Mouse (Mus musculus) neural tube, embryonic 10.5 days (tissue): Measurements from ENCODE around the gene Trpv2.

Experiments used
- DNase-seq: peaks from one replicate; pipeline ENCODE4 v3.0.0-alpha.2; 2017; ENCODE audit warnings: low spot score; ENCODE audit errors: extremely low spot score

Trpv2 gene

GRCm38 (mm10) chr11:62558152-62558551 is 16.1 kb upstream of the Trpv2 start:
- no peak for DNase-seq

- DNase-seq = no peak
Observed at GRCm38 (mm10) chr11:62558961-62559646, 15.2 kb upstream of the Trpv2 start.

GRCm38 (mm10) chr11:62560463-62561016 is 13.7 kb upstream of the Trpv2 start:
- peak; percentile 35 for DNase-seq

DNA sequence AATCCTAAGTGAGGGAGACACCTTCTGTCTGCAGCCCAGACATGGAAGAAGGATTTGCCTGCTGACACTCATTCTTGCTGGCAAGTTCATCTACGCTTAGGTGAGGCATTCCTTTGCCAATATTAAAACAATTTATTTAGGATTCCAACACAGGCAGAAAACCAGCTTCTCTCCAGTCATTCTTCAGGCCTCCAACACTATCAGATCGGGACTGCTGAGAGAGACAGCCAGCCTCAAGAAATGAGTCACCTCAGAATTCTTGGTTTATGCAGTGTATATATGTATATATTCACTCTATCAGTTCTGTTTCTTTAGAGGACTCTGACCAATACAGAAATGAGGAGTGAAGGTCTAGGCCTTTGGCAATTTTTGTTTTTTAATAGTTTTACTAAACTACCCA is 10.7 kb upstream of the Trpv2 start:
- DNase-seq = no peak

- DNase-seq = no peak
Observed at GRCm38 (mm10) chr11:62565747-62566146, 8.5 kb upstream of the Trpv2 start.

DNA sequence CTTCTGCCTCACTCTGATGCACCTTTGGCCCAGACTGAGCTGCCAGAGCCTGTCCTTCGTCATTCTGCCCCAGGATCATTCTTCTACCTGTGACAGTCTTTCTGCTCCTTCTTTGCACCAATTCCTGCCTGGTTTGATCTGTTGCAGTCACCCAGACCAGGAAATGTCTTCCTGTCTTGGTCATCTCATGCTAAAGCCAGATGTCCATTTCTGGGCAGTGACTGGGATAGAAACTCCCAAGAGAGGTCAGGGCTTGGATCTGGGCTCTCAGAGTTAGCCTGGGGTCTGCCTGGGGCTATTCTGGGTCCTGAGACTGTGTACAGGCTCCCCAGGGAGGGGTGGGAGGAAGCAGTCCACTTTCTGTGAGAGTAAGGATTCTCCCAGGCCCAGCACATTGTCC is 8.1 kb upstream of the Trpv2 start:
- no peak for DNase-seq

DNA sequence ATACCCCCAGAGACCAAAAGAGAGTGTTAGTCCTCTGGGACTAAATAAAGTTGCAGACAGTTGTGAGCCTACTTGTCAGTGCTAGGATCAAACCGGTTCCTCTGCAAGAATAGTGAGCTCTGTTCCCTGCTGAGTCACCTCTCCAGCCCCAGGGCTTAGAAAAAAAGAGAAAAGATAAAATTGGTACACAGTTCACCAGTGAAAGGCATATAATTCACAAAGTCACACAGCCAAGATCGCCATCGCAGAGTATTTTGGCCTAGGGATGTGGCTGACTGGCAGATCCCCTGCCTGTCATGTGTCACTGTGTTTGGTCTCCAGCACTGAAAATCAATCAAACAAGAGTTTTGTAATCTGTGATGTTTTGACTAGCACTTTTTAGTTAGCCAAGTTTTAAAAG is 6.0 kb upstream of the Trpv2 start:
- no peak for DNase-seq

DNA sequence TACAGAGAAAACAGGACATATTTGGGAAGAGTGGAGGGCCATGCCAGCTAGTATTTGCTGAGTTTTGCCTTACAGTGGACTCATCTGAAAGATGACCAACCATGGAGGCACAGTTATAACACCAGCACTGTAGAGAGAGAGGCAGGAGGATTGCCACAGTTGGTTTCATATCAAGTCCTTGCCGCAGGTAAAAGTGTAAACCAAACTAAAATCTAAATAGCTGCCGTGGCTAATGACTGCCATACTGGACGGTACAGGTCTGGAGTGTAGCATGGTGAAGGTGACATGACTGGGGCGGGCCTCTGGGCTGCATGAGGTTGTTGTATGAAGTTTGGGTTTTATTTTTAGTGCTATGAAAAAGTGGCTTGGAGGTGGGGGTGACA is 408 bp downstream of the Trpv2 start:
- no peak for DNase-seq

DNA sequence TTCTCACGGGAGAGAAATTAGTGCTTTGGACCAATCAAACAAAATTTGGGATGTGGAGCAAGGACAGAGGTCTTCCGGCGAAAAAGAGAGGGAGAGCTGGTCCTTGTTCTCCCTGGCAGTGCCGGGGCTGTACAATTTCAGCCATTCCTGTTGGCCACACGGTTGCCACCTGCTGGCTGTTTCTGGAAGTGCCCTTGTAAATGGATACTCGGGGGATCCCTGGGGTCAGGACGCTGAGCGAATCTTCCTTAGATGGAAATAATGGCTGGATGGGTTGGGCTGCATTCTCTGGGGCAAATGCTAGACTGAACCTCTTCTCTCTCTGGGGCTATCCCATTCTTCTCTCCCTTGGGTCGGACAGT is 992 bp downstream of the Trpv2 start:
- peak; percentile 93 for DNase-seq

GRCm38 (mm10) chr11:62575659-62576438 is 1.6 kb downstream of the Trpv2 start:
- peak; percentile 44 for DNase-seq

- DNase-seq = no peak
Observed at GRCm38 (mm10) chr11:62576530-62577152, 2.4 kb downstream of the Trpv2 start.

DNA sequence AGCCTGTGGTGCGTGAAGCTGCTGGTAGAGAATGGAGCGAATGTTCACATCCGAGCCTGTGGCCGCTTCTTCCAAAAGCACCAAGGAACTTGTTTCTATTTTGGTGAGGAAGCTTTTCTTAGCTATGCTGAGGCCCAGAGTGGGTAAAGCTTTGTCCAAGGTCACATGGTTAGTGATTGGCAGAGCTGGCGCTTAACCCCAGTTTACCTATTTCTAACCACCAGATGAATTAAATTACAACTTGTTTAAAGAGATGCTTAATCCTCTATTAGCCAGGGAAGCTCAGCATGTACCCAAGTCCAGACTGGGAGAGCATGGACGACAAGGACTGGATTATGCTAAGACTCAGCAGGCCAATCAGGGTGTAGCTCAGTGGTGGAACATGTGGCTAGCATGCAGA is 8.7 kb downstream of the Trpv2 start:
- no peak for DNase-seq

GRCm38 (mm10) chr11:62584671-62585206 is 10.5 kb downstream of the Trpv2 start:
- no peak for DNase-seq

DNA sequence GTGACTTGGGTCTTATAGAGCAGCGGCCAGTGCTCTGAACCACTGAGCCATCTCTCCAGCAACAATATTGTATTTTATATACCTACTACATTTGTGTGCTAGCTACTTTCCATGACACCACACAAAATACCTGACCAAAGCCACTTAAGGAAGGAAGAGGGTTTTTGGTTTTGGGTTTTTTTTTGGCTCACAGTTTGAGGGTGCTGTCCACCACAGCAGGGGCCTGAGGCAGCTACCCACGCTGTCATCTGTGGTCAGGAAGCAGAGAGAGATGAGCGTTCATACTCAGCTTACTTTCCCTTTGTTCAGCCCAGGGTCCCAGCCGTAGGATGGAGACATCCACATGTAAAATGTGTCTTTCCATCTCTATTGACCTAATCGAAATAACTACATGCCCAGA is 12.7 kb downstream of the Trpv2 start:
- DNase-seq = no peak

GRCm38 (mm10) chr11:62589391-62589790 is 15.1 kb downstream of the Trpv2 start:
- no peak for DNase-seq

- no peak for DNase-seq
Observed at GRCm38 (mm10) chr11:62591026-62591425, 16.7 kb downstream of the Trpv2 start.

- no peak for DNase-seq
Observed at GRCm38 (mm10) chr11:62591904-62592575, 17.8 kb downstream of the Trpv2 start.

- no peak for DNase-seq
Observed at GRCm38 (mm10) chr11:62598571-62598970, 24.3 kb downstream of the Trpv2 start.

- no peak for DNase-seq
Observed at GRCm38 (mm10) chr11:62601732-62602618, 27.7 kb downstream of the Trpv2 start.

DNA sequence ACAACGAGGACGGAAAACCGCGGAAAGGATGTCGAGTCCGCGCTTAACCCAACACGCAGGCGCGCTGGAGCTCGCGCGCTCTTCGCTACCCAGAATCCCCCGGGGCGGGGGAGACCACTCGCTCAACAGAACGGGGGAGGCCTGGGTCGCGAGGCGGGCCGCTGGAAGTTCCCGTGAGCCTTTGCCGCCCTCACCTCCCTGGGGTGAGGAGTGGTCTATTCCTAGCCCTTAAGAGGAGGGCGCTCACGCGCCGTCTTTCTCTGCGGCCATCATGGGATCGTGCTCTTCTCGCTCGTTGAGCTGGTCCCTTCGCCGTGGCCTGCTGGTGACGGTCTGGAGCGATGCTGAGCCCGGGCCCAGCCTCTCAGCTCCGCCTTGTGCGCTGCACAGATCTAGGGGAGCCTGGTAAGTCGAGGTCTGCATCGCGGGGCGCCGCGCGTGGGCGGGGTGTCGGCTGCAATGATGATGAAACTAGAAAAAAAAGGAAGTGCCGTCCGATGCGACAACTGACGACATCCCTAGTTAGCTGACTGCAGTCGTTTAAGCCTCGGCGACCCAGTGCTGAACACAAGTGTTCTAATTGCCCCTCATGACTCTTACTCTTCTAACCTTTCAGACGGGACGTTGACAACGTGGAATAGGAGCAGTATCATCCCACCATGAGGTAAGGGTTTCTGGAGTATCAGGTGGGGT is 28.5 kb downstream of the Trpv2 start:
- peak; percentile 98 for DNase-seq
